Mouse (Mus musculus) kidney, postnatal 4 days (tissue): Measurements from ENCODE around the gene Zfp462.
"Not testable (repeated sequence)": the region's sequence is repeated elsewhere in the genome, so short reads cannot be mapped to it uniquely, and the experiment has no call there.

Experiments
- DNase-seq, 2 experiments: peaks; one replicate each; pipeline ENCODE4 v3.0.0; 2021; ENCODE audit warnings: mixed read lengths in 2 of 2

Gene Zfp462

DNA sequence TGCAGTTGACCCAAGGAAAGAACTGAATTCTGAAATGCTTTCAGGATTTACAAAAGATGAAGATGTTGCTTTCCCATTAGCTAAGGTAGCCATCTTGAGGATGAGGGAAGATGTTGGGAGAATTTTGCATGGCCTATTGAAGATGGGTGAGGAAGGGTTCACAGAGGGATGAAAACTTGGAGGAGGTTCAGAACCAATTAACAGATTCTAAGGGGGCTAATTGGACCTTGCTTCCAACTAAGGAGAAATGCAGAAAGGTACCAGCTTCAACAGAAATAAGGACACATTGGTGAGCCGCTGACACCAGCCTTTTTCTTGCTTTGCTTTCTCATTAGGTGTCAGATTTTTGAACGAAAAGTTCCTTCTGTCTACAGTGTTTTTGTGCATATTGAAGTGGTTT, 6.0 kb downstream of the Zfp462 start:
- no peak for DNase-seq

DNA sequence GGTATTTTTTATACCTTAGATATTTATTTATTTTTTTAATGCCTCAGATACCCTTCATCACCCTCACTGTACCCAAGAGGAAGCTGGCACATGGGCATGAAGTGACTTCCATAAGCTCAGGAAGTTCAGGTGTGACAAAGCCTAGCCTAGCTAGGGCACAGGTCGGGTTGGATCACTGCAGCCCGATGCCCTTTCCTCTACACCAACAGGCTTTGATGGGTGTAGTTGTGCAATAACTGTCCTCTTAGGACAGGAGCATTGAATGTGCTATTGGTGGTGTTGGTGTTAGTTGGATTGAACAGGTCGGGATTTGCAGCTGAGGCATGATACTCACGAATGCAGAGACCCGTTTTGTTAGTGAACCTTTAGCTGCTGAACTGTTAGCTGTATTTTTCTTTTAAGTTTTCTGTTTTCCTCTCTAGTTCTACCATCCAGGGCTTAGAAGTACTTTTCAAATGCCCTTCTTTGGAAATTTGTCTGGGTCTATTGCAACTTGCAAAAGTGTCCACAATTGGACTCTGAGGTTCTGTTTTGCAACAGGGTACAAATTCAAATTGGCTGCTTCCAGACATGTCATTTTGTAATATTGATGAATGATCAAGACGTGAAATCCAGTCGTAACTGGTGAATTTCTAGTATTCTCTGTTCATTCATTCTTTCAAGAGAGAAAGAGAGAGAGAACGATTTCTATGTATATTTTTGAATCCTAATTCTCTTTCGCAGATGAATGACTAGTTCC, 9.0 kb downstream of the Zfp462 start:
- DNase-seq, result no peak

DNA sequence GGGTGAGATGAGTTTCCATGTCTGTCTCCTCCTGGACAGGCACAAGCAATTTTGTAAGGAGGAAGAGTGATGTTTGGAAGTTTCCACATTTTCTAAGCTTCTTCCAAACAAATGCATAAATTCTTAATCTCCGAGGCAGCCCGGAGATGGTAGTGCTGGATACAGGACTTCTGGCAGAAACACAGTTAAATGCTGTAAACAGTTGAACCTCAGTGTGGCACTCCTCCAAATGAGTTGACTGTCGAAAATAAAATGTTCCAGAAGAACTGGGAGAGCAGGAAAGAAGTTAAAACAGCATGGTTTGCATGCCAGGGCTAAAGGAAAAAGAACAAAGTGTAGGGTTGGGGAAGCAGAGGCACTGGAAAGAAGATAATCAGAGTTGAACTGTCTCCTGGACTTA, 9.6 kb downstream of the Zfp462 start:
- DNase-seq, result peak in 1 of 2 experiments; percentile 12

DNA sequence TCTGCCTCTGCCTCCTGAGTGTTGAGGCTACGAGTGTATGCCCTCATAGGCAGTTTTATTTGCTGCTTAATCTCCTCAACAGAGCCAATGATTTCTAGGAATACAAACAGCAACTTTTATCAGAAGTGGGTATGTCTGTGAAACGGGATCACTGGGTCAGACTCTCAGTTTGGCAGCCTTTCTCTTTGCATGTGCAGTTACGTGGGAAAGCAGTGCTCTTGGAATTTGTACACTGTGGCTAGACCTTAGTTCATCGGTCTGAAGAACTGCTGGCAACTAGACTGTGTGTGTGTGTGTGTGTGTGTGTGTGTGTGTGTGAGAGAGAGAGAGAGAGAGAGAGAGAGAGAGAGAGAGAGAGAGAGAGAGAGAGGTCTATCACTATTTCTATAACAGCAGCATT, 15.9 kb downstream of the Zfp462 start:
- DNase-seq, result no peak

DNA sequence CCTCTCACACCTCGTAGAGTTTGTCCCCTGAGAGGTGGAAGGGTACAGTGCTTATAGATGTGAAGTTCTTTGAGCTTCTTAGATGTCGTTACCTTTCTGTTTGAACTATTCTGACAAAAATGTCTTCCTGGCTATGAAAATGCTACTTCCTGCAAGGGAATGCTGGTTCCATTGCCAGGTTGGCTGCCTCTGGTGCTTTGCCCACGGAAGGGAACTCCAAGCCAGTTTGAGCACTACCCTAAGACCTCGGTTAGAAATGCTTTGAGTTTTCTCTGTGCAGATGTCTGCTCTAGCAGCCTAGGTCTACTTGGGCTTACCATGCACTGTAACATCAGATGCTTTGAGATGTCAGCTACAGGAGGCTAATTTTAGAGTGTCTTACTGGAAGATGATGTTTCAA, 17.3 kb downstream of the Zfp462 start:
- no peak for DNase-seq

DNA sequence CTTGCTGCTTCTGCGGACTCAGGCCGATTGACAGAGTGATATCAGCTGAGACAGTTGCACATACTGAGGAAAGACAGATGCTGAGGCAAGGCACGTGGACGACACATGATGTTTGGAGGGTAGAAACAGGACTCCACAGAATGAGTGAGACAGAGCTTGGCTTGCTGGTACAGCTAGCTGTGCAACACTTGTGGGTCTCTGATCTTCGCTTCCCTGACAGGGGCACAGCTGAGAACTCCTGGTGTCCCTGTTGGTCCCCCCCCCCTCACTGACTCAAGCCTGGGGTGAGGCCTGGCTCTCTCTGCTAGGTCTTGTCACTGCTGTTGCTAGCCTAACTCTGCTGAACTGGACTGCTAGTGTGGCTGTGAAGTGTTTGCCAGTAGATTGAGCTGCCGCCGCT, 18.7 kb downstream of the Zfp462 start:
- DNase-seq, result no peak

DNA sequence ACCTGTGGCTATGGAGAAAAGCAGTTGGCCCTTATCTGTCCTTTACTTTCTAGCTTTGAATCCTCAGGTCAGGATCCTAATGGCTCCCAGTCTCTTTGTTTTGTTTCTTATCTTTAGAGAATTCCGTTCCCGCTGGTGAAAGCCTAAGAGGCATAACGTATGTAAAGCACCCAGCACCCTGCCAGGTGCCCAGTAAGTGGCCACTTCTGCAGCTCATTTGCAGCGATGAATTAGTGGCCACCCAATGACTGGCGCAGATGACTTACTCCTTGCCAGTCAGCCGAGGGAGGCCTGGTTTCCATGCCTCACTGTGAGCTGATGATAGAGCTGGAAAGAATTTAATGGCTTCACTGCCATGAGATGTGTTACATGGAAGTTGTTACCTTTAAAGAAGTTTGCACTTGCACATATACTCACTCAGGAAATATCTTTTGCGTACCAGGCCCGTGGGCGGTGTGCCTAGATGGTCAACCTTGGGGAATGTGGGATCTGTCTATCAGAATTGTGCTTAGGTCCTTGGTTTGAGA, 20.4 kb downstream of the Zfp462 start:
- DNase-seq, result peak in 1 of 2 experiments; percentile 23

DNA sequence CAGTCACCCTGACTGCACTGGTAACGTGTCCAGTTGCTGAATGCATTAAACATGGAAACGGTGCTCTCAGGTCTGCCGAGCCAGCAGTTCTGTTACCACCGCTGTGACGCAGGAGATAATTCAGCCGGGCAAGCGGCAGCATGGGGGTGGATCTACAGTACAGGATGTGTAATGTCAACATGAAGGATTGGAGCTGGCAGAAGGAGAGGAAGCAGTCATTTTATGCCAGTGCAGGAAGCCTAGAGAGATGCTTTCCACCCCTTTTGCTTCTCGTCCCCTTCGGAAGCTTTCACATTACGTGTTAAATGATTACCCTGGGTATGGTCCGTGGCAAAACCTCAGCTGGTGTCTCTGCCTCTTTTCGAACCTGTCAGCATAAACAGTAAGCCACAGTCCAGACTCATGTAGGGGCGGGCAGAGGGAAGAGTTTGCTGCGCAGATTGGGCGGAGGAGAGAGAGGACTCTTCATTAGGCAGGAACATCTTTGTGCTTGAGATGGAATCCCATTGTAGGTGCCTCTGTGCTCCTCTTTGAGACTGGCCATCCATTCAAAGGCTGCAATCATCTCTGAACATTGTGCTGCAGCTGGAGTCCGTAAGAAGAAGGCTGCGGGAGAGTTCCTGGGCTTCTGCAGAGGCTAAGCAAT, 21.4 kb downstream of the Zfp462 start:
- DNase-seq, result peak; percentile 64 to 80

DNA sequence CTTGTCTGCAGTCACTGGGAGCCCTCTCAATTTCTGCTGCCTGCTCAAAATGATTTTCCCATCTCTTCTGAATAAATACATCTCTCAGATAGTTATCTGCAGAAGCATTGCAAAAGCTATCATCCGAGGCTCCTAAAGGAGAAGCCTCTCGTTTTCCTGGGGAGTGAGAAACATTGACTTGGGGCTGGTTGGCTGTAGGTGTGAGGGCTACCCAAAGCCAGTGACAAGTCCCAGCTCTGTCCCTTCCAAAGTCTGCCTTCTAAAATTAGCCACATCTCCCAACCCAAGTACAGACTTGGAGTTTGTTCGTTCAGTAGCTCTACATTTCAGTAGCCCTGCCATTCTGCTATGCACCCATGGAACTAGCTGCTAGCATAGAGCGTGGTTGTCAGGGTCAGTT, 22.3 kb downstream of the Zfp462 start:
- no peak for DNase-seq

DNA sequence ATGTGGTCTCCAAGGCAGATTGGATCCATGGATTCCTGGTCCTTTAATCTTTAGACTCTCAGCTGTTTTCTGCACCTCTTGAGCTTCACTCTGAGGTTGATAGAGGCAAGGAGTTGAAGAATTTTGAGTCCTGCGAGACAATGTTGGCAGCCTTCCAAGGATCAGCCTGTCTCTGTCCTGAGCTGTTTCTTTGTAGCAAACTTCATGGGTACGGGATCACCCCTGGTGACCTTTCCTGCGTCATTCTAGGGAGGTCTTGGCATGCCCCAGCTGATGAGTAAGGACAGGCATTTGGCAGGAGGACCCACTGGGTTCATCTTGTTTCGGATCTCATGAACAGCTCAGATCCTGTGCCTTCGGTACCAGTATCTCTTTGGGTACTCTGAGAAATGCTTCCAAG, 22.9 kb downstream of the Zfp462 start:
- DNase-seq, result peak; percentile 40 to 64

DNA sequence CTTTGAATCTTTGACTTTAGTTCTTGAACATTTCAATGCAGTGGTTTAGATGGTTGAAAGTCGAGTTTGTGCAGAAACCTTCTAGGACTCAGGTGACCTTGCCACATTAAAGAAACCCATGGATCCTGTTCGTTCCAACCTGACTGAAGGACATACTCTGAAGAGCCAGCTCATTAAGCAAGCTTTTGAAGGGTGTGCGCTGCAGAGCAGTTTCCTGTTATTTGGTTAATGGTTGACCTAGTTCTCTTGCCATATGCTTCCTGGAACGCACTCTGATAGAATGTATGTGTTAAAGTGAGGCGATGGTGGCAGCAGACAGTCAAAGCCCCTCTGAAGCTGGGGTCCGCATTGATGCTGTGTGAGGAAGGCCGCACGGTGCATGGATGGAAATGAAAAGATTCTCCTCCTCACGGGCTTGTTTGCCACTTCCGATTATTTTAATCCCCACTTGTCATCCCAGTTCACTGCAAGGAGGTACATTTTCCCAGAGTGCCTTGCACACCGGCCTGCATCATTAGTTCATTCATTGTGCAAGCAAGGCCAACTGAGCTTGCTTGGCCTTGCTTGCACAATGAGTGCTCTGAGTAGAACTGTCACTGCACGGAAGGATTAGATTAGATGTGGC, 24.9 kb downstream of the Zfp462 start:
- DNase-seq, result no peak

DNA sequence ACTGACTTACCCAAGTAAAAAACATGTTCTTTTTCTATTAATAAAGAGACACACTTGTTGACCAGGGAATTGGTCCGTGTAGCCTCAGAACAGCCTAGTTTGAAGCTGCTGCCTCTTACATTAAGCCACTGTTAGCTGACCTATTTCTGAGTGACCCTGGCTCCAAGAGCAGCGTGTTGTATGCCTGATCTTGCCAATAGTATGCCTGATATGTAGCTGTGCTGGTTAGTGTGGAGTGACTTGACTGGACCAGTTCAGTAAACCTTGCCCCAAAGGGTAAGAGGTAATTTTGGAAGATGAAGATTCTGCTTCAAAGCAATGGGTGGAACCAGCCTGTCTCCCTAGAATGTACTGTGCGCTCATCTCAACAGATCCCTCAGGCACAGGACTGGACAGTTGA, 26.5 kb downstream of the Zfp462 start:
- no peak for DNase-seq

DNA sequence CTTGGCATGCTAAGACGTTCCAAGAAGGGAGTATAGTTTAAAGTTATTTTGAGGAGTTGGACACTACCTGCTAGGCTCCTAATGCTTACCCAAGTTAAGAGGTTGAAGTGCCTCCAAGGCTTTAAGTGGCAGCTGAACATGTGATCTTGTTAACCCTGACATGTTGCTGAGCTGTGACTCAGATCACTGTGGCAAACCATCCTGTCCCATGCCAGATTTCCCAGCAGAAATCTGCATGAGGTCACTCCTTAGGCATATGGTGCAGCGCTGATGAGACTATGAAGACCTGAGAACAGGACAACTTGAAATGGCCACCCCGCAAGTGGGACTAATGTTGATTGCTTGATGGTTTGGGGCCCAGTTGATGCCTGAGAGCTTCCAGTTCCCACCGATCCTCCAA, 27.2 kb downstream of the Zfp462 start:
- DNase-seq, result no peak

DNA sequence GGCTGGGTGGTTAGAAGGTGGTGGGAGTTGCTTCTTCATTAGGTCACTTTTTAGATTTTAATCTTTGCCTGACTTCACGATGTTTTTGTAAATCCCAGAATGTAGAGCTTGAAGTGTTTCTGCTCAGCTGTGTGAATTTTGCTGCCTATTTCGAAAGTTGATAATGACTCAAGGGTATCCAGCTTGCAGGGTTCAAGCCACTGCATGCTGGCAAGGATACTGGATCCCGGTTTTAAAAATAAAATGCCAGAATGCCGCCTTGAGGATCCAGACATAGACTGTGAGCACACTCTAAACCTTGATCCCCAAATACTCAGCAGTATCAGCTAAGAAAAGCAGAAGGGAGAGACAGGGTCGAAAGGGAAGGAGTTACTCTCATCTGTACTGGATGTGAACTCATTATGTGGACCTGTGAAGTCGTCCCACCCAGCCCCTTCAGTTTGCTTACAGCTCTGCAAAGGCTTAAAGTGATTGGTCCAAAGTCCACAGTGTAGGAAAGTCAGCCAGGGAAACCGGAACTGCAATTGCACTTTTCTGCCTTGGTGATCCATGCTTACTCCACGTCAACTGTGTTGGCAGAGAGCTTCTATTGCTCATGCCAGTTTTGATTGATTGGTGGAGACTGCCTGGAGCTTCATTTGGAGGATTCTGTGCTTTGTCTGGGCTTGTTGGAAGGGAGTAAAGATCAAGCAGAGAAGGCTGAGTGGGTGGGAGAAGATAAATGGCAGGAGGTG, 28.1 kb downstream of the Zfp462 start:
- no peak for DNase-seq

DNA sequence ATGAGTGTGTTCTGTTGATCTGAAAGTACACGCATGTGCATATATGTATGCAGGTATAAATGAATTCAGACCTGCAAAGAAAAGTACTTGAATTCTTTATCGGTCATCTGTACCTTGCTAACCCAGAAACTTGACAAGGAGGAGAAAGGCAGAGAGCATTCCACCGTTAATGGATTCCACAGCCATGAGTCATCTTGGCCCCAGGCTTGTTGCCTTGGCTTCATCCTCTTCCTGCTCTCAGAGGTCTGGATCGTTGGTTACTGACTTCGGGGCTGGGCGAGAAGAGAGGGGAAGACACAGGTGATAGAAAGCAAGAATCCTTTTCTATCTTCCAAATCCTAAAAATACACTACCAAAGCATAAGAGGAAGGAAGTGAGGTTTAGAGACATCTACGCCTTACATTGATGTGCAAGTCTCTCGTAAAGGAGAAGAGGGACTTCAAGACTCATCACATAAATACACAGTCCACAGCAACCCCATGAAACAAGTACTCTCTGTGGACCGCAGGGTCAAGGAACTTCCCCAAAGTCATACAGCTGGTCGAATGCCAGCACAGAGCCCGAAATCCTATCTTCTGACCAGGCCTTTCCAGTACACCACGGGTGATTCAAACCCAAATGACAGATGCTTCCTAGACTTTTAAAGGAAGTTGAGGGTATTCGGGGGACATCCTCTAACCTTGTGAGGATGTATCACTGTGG, 35.1 kb downstream of the Zfp462 start:
- DNase-seq, result peak; percentile 50 to 66

DNA sequence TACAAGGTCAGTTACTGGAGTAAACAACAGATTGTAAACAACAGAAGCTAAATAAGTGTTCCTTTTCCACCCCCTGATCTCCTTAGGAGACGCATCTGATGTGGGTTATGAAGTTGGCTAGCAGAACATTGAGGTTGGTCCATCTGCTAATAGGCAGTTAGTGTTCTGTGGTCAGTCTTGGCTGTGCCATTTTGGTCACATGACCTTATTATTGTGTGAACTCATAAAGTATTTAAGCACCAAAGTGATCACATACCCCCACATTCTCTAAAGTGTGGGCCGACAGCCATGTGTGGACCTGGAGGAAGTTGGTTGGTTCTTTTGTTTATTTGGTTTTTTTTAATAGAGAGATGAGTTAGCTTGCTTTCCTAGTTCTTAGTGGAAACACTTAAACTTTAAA, 39.7 kb downstream of the Zfp462 start:
- no peak for DNase-seq

DNA sequence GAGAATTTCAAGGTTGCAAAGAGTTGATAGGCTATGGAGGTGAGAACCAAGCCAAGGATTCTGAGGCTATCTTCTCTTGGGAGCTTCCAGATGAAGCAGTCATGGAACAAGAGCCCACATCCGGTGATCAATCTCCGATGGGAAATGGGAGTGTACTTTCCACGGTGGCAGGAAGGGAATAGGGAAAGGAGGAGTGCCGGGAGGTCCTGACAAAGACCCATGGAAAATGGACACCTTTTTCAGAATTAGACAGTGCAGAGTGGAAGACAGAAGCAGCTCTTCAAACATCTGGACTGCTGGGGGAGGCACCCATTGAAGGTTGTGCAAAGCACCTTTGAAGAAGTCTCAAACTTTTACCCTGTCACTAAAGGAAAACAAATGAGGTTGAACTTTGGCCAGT, 41.8 kb downstream of the Zfp462 start:
- no peak for DNase-seq

DNA sequence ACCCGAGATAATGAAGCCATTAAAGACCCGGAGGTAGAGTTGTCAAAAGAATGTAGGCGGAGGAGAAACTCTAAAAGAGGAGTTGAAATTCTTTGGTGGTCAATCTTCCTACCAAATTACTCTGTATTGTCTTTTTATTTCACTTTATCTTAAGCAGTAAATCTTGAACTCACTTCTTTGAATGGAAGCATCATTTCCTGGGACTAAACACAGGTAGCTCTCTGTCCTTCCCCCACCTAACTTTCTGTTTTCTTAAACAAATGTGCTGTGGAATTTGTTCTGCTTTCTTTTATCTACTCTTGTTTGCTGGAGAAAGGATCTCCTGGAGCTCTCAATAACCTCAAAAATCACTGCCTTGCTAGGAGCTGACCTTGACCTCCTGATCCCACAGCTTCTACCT, 42.4 kb downstream of the Zfp462 start:
- no peak for DNase-seq

DNA sequence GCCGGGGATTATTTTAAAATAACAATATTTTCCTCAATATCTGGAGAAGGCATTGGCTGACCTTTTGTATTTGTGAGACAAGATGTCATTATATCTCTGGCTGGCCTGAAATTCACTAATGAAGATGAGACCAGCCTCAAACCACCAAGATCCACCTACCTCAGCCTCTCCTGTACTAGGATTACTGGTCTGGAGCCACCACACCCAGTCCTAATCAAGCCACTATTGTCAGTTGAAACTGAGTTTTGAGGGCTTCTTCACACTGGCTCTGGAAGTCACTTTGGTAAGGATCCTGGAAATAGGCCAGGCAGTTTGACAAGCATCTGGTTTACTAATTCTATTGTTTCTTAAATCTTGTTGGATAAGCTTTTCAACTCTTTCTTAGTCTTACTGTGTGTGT, 43.1 kb downstream of the Zfp462 start:
- DNase-seq, result no peak

DNA sequence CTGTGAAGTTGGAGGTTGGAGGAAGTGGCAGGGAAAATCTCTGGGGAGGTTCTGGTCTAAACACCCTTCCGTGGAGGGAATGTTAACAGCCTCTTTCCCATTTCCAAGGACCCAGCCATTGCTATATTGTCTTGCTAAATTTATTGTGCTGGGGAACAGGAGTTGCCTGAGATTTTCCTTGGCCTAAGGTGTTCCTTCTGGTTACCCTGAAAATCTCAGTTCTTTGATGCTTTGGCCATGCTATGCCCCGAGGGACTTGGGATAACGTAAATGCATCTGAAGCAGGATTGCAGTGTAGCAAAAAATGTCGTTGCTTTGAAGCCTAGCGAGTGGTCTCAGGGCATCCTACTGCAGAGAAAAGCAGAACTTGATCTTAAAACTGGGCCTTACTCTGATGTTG, 47.1 kb downstream of the Zfp462 start:
- DNase-seq, result no peak

DNA sequence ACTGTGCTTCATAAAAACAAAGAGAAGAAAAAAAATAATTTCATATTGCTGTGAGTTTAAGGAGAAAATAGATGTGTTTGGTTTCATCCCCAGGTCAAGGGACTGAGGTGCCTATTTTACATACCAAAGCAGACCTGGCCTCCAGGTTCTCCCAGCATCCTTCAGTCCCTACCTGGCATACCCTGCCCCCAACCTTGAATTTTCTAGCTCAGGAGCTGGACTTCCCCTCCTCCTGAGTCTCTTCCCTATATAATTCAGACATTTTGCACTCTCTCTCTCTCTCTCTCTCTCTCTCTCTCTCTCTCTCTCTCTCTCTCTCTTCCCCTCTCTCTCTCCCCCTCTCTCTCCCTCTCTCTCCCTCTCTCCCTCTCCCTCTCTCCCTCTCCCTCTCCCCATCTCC, 48.2 kb downstream of the Zfp462 start:
- DNase-seq, result not testable (repeated sequence)

DNA sequence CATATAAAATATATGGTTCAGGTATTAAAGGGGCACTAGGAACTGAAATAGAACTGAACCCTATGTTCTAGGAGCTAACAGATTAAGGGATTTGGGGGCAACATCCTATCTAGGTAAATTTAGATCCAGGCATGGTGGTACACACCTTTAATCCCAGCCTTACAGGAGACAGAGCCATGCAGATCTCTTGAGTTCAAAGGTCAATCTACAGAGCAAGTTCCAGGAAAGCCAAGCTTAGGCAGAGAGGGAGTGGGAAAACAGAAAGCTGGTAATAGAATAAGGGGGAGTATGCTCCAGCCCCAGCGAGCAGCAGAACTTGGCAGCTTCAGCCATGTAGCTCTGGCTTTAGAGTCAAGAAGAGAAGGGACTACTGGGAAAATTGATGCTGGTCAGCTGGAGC, 50.4 kb downstream of the Zfp462 start:
- DNase-seq, result no peak

DNA sequence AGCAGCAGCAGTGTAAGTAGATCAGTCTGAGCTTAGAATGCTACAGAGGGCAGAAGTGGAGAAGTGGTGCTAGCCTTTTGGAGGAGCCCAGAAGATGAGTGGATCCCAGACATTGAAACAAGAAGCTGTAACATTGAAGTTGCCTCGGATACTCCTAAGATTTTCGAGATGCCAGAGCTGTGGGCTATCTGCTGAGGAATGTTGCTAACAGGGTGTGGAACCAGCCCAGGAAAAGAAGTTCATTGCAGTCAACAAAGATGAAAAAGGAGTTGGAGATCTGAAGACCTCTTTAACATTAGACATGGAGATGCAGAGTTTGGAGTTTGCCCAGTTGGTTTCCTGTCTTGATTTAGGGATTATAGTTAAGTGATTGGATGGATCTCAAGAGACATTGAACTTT, 51.2 kb downstream of the Zfp462 start:
- no peak for DNase-seq
